13 mouse cellular contexts compared by ENCODE assay signal in the genomic region with DNA sequence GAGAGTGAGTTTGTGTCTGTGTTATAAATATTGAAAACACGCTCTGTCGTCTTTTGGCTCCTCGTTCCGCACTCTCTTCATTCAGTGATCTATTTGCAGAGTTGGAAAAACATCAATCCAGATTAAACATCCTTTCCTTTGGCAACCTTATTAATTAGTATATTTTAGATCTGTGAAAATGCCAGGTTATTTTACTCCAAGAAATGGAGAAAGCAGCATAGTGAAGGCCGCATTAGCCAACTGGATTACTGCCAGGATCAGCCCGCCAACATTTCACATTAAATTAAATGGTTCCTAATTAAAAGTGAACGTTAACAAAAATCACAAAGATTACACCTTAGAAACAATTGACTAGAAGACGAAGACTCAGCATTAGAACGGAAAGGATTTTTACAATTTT.
"Had no signal": no experiment of that assay in that cellular context is flagged by ENCODE, and none has a peak within 500 bp of the region (broad histone marks: within the 10 kb centered on the region; RNA-seq: fewer than 3 reads in every experiment).

No protein-coding gene starts in this region.

- H3K4me2 ChIP-seq: kidney, embryonic 15.5 days; limb, embryonic 12.5 days; liver, embryonic 13.5 days; midbrain, embryonic 13.5 days; neural tube, embryonic 12.5 days; stomach, embryonic 15.5 days had no signal

- H3K9ac ChIP-seq: kidney, embryonic 15.5 days; limb, embryonic 12.5 days; liver, embryonic 13.5 days; liver, postnatal 0 days; midbrain, embryonic 13.5 days; neural tube, embryonic 12.5 days; stomach, embryonic 15.5 days had no signal

- H3K27me3 ChIP-seq: kidney, embryonic 15.5 days; limb, embryonic 12.5 days; liver, embryonic 13.5 days; midbrain, embryonic 13.5 days; neural tube, embryonic 12.5 days; stomach, embryonic 15.5 days had no signal

- H3K4me3 ChIP-seq: kidney, embryonic 15.5 days; left cerebral cortex, adult 2 months; limb, embryonic 12.5 days; liver, embryonic 13.5 days; midbrain, embryonic 13.5 days; neural tube, embryonic 12.5 days; stomach, embryonic 15.5 days had no signal

- H3K36me3 ChIP-seq: kidney, embryonic 15.5 days; limb, embryonic 12.5 days; liver, embryonic 13.5 days; midbrain, embryonic 13.5 days; neural tube, embryonic 12.5 days; stomach, embryonic 15.5 days had no signal

- H3K9me3 ChIP-seq: kidney, embryonic 15.5 days; limb, embryonic 12.5 days; liver, embryonic 13.5 days; midbrain, embryonic 13.5 days; neural tube, embryonic 12.5 days; stomach, embryonic 15.5 days had no signal

- DNase-seq: kidney, postnatal 25 days; liver; liver, embryonic 13.5 days; liver, postnatal 0 days; lung, postnatal 36 days; thymus, adult 2 months; thymus, postnatal 25 days had no signal

- ATAC-seq: liver, postnatal 0 days; midbrain, embryonic 13.5 days had no signal

- H3K4me1 ChIP-seq: kidney, embryonic 15.5 days; limb, embryonic 12.5 days; liver, embryonic 13.5 days; midbrain, embryonic 13.5 days; neural tube, embryonic 12.5 days; stomach, embryonic 15.5 days had no signal

- H3K27ac ChIP-seq: kidney, embryonic 15.5 days; left cerebral cortex, adult 2 months; limb, embryonic 12.5 days; liver, embryonic 13.5 days; midbrain, embryonic 13.5 days; neural tube, embryonic 12.5 days; stomach, embryonic 15.5 days had no signal
